Mouse (Mus musculus): ENCODE measurements around the gene CN725425. TPM values are rescaled to one million over a fixed set of nuclear protein-coding genes. Genes with fewer than 3 reads are reported as not detected.

The CN725425 gene
- total and polyA plus RNA-seq, 2 experiments from 2014 or later: 0.34 TPM; not detected in 1

DNA sequence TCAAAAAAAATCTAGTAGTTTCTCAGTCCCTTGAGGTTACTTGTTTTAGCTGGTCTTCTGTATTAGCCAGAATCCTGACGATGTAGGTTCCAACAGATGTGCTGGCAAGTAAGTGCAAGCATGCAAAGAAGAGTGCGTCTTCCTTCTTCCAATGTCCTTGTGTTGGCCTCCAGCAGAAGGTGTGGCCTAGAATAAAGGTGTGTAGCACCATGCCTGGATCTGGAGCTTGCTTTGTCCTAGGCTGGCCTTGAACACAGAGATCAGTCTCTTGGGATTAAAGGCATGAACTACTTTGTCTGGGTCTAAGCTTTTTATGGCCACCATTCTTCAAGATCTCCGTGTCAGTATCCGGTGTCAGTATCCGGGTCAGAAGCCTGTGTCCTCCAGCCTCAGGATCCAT is 80.3 kb downstream of the CN725425 start:
- H3K27ac ChIP-seq: no peak overlapping the region
- H3K4me1 ChIP-seq (ENCODE audit: insufficient read depth, low read length): no peaks in the 10 kb centered on the region
- ATAC-seq: no peak
- no peak for DNase-seq (ENCODE audit: low spot score)
- no peaks in the 10 kb centered on the region for H3K9me3 ChIP-seq (ENCODE audit: low read length)
- H3K9ac ChIP-seq (replicated peaks; ENCODE audit: low read length): no peak overlapping the region
- H3K27me3 ChIP-seq (ENCODE audit: insufficient read depth, low read length): no peaks in the 10 kb centered on the region
- no peak overlapping the region for H3K4me2 ChIP-seq (ENCODE audit: low read depth, low read length)
- TF ChIP-seq CTCF (IDR thresholded peaks at IDR 0.05; ENCODE audit: low read depth): no peak
- H3K36me3 ChIP-seq (ENCODE audit: insufficient read depth, low read length): no peaks in the 10 kb centered on the region
- 97% methylated on average over 5 of the region's 5 CpGs for WGBS
- H3K4me3 ChIP-seq (ENCODE audit: low read length): no peak overlapping the region

DNA sequence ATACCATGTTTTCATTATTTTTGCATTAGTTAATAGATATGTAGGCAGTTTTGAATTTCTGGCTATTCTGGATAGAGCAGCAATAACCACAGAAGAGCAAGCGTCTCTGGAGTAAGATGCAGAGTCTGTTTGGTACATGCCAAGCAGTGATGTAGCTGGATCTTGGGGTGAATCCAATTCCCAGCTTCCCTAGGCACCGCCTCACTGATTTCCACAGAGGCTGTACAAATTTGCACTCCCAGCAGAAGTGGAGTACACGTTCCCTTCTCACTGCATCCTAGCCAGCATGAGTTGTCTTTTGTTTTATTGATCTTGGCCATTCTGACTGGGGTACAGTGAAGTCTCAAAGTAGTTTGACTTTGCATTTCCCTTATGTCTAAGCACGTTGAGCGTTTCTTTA is 82.2 kb downstream of the CN725425 start:
- Histone ChIP-seq H3K9ac (replicated peaks; ENCODE audit: low read length) (no peak overlapping the region), H3K4me2 (ENCODE audit: low read depth, low read length) (no peak overlapping the region), H3K27ac (no peak overlapping the region), H3K36me3 (ENCODE audit: insufficient read depth, low read length) (no peaks in the 10 kb centered on the region), H3K4me3 (ENCODE audit: low read length) (no peak overlapping the region), H3K9me3 (ENCODE audit: low read length) (no peaks in the 10 kb centered on the region), H3K27me3 (ENCODE audit: insufficient read depth, low read length) (no peaks in the 10 kb centered on the region), H3K4me1 (ENCODE audit: insufficient read depth, low read length) (no peaks in the 10 kb centered on the region)
- WGBS: 81% methylated on average over 5 of the region's 5 CpGs
- no peak for TF ChIP-seq CTCF (IDR thresholded peaks at IDR 0.05; ENCODE audit: low read depth)
- DNase-seq (ENCODE audit: low spot score): no peak
- no peak for ATAC-seq

DNA sequence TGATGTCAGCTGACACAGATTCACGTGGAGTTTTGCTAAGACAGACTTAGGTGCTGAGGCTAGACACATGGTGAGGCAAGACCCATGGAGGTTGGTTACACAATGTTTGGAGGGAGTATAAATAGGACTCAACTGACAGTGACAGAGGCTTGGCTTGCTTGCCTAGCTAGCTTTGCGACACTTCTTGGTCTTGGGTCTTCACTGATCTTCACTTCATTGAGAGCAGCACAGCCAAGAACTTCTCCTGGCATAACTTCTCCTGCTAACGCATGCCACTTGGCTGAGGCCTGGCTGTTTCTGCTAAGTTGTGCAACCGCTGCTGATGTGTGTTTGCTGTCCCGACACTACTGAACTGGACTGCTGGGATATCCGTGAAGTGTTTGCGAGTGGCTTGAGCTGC is 83.5 kb downstream of the CN725425 start:
- Histone ChIP-seq H3K9ac (replicated peaks; ENCODE audit: low read length) (no peak overlapping the region), H3K4me1 (ENCODE audit: insufficient read depth, low read length) (no peaks in the 10 kb centered on the region), H3K4me3 (ENCODE audit: low read length) (no peak overlapping the region), H3K36me3 (ENCODE audit: insufficient read depth, low read length) (no peaks in the 10 kb centered on the region), H3K4me2 (ENCODE audit: low read depth, low read length) (no peak overlapping the region), H3K27ac (no peak overlapping the region), H3K9me3 (ENCODE audit: low read length) (no peaks in the 10 kb centered on the region), H3K27me3 (ENCODE audit: insufficient read depth, low read length) (no peaks in the 10 kb centered on the region)
- TF ChIP-seq CTCF (IDR thresholded peaks at IDR 0.05; ENCODE audit: low read depth): no peak
- DNase-seq (ENCODE audit: low spot score) (no peak), ATAC-seq (no peak)
- 85% methylated on average over 7 of the region's 7 CpGs for WGBS

DNA sequence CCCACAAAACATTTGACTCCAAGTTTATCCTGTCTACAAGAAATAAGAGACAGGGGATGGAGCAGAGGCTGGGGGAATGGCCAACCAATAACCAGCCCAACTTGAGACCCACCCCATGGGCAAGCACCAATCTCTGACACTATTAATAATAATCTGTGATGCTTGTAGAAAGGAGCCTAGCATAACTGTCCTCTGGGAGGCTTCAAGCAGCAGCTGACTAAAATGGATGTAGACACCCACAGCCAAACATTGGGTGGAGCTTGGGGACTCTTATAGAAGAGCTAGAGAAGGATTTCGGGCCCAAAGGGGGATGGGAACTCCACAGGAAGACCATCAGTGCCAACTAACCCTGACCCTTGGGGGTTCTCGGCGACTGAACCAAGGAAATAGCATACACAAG is 84.1 kb downstream of the CN725425 start:
- no peak overlapping the region for H3K9ac ChIP-seq (replicated peaks; ENCODE audit: low read length)
- no peak overlapping the region for H3K4me2 ChIP-seq (ENCODE audit: low read depth, low read length)
- DNase-seq (ENCODE audit: low spot score) (no peak), ATAC-seq (no peak)
- H3K4me3 ChIP-seq (ENCODE audit: low read length): no peak overlapping the region
- TF ChIP-seq CTCF (IDR thresholded peaks at IDR 0.05; ENCODE audit: low read depth): no peak
- no peaks in the 10 kb centered on the region for H3K36me3 ChIP-seq (ENCODE audit: insufficient read depth, low read length)
- 84% methylated on average over 3 of the region's 3 CpGs for WGBS
- H3K9me3 ChIP-seq (ENCODE audit: low read length): no peaks in the 10 kb centered on the region
- no peak overlapping the region for H3K27ac ChIP-seq
- no peaks in the 10 kb centered on the region for H3K27me3 ChIP-seq (ENCODE audit: insufficient read depth, low read length)
- no peaks in the 10 kb centered on the region for H3K4me1 ChIP-seq (ENCODE audit: insufficient read depth, low read length)

DNA sequence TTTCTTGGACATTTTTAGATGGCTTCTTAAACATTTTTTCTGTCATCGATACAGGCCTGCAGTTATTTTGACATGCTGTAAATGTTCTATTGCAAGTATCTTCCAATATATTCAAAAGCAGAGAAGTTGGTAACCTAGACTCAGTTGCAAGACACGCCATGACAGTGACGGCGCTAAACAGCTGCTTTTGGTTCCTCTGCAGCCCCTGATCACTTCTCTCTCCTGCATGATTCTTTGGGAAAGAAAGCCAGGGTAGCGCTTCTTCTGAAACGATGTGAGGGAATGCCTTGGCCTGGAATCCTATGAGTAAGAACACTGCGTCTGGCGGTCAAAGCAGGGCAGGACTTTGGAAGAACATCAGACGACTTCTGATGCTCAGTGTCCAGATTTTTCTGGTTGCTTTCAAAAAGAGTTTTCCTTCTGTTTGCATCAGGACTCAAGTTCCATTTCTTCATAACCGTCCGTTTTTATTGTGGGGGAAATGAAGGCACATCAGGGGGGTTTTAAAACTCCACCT is 100.1 kb downstream of the CN725425 start:
- 80% methylated on average over 11 of the region's 11 CpGs for WGBS

DNA sequence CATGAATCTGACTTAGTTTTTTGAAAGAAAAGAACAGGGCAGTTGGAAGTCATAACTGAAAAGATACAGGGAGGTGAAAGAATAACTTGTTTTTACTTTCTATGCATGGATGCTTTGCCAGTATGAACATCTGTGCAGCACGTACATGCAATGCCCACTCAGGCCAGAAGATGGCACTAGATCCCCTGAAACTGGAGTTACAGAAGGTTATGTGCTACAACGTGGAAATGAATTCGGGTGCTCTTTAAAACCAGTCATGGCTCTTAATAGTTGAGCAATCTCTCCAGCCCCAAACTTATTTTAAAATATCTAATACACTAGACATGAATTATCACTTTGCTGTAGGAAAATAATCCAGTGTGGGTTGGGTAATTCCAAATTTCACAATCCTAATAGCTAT is 102.1 kb downstream of the CN725425 start:
- Histone ChIP-seq H3K27ac (no peak overlapping the region), H3K4me3 (ENCODE audit: low read length) (no peak overlapping the region), H3K36me3 (ENCODE audit: insufficient read depth, low read length) (no peaks in the 10 kb centered on the region), H3K27me3 (ENCODE audit: insufficient read depth, low read length) (no peaks in the 10 kb centered on the region), H3K9me3 (ENCODE audit: low read length) (no peaks in the 10 kb centered on the region), H3K4me1 (ENCODE audit: insufficient read depth, low read length) (no peaks in the 10 kb centered on the region), H3K4me2 (ENCODE audit: low read depth, low read length) (no peak overlapping the region), H3K9ac (replicated peaks; ENCODE audit: low read length) (no peak overlapping the region)
- ATAC-seq: 0 out of 2 replicates have a peak, but pooled peaks have one; percentile 61
- peak; percentile 97 for TF ChIP-seq CTCF (IDR thresholded peaks at IDR 0.05; ENCODE audit: low read depth)
- DNase-seq (ENCODE audit: low spot score): peak; percentile 92
- 6% methylated on average over 3 of the region's 3 CpGs for WGBS

More for the DNA sequence above, 100.1 kb downstream of the CN725425 start:
- no peak overlapping the region for H3K27ac ChIP-seq
- DNase-seq (ENCODE audit: low spot score): no peak
- TF ChIP-seq CTCF (IDR thresholded peaks at IDR 0.05; ENCODE audit: low read depth): no peak
- no peaks in the 10 kb centered on the region for H3K9me3 ChIP-seq (ENCODE audit: low read length)
- no peaks in the 10 kb centered on the region for H3K4me1 ChIP-seq (ENCODE audit: insufficient read depth, low read length)
- no peak overlapping the region for H3K9ac ChIP-seq (replicated peaks; ENCODE audit: low read length)
- no peak for ATAC-seq
- H3K4me2 ChIP-seq (ENCODE audit: low read depth, low read length): no peak overlapping the region
- H3K27me3 ChIP-seq (ENCODE audit: insufficient read depth, low read length): no peaks in the 10 kb centered on the region
- H3K36me3 ChIP-seq (ENCODE audit: insufficient read depth, low read length): no peaks in the 10 kb centered on the region
- H3K4me3 ChIP-seq (ENCODE audit: low read length): no peak overlapping the region

DNA sequence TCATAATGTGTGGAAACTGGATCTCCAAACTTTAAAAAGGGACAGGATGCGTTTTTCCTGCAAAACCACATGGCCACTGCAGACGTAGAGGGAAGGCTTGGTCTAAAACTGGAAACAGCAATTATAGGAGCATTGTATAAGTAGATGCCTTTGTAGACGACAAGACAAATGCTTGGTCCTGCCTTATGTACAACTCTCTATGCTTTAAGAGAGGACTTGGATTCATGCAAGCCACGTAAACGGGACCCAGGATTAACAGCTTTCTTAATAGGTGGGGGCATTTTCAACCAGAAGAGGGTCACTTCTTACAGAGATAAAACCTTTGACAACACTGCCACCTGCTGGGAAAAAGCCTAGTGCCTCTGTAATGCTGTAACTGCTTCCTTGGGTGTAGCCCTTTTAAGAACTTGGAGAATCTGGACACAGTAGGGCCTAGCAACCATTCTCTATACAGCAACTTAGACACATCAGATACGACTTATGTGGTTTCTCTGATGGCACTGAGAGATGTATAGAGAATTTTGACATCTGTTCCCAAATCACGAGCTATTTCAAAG is 105.1 kb downstream of the CN725425 start:
- no peaks in the 10 kb centered on the region for H3K36me3 ChIP-seq (ENCODE audit: insufficient read depth, low read length)
- H3K27ac ChIP-seq: no peak overlapping the region
- 0 out of 2 replicates have a peak, but pooled peaks have one; percentile 55 for ATAC-seq

More for the DNA sequence above, 105.1 kb downstream of the CN725425 start:
- H3K9ac ChIP-seq (replicated peaks; ENCODE audit: low read length): no peak overlapping the region
- H3K4me3 ChIP-seq (ENCODE audit: low read length): no peak overlapping the region
- no peaks in the 10 kb centered on the region for H3K4me1 ChIP-seq (ENCODE audit: insufficient read depth, low read length)
- DNase-seq (ENCODE audit: low spot score): peak; percentile 84
- no peaks in the 10 kb centered on the region for H3K27me3 ChIP-seq (ENCODE audit: insufficient read depth, low read length)
- no peak overlapping the region for H3K4me2 ChIP-seq (ENCODE audit: low read depth, low read length)
- H3K9me3 ChIP-seq (ENCODE audit: low read length): no peaks in the 10 kb centered on the region
- WGBS: 52% methylated on average over 7 of the region's 7 CpGs
- peak; percentile 67 for TF ChIP-seq CTCF (IDR thresholded peaks at IDR 0.05; ENCODE audit: low read depth)

Other genes with a start within 250 kb of the CN725425 start
- gene Kif21a, start 149.5 kb upstream of the CN725425 start, total RNA-seq (2014; rRNA removed): 42.1 and 54.4 TPM in 2 replicates
- gene Kif21a, start 149.5 kb upstream of the CN725425 start, polyA plus RNA-seq (2015; fragmentation: Nextera tagmentation; extraction: Ambion mirVana): 29.3 and 31.2 TPM in 2 replicates
- 11.5 and 12.4 TPM in 2 replicates for gene Abcd2, start 7.7 kb upstream of the CN725425 start, total RNA-seq (2014; rRNA removed)
- 11.2 and 12.7 TPM in 2 replicates for gene Abcd2, start 7.7 kb upstream of the CN725425 start, polyA plus RNA-seq (2015; fragmentation: Nextera tagmentation; extraction: Ambion mirVana)

Data from hindbrain, postnatal 0 days (tissue).